Mouse (Mus musculus) kidney, embryonic 16.5 days (tissue): ENCODE measurements around the gene Ctnnbl1. TPM values are rescaled to one million over a fixed set of nuclear protein-coding genes. Genes with fewer than 3 reads are reported as not detected.

ENCODE experiments used
- ATAC-seq: fragments of 200-750 bp; cut with Nextera tagmentation; 2 replicates; pipeline ENCODE4 v1.8.0; 2017; ENCODE audit warnings: moderate TSS enrichment; ENCODE audit not compliant: low FRiP score, low TSS enrichment
- H3K27ac ChIP-seq: fragments of 300-500 bp; sonication (generic); 2 replicates; pipeline ENCODE4 v1.5.1; 2014; ENCODE audit warnings: low read length
- H3K27me3 ChIP-seq: fragments of 300-500 bp; sonication (generic); 2 replicates; pipeline ENCODE4 v1.6.1; 2014; ENCODE audit warnings: low read length, control low read depth, mixed read lengths; ENCODE audit not compliant: insufficient read depth
- H3K36me3 ChIP-seq: fragments of 300-500 bp; sonication (generic); 2 replicates; pipeline ENCODE4 v1.6.1; 2014; ENCODE audit warnings: low read length, control low read depth, mixed read lengths; ENCODE audit not compliant: insufficient read depth
- H3K4me1 ChIP-seq: fragments of 300-500 bp; sonication (generic); 2 replicates; pipeline ENCODE4 v1.6.1; 2014; ENCODE audit warnings: low read length, control low read depth, mixed read lengths; ENCODE audit not compliant: insufficient read depth
- H3K4me2 ChIP-seq: fragments of 300-500 bp; sonication (generic); replicated peaks from 2 replicates; pipeline ENCODE4 v1.6.1; 2014; ENCODE audit warnings: low read depth, low read length
- H3K4me3 ChIP-seq: fragments of 300-500 bp; sonication (generic); 2 replicates; pipeline ENCODE4 v1.5.1; 2014; ENCODE audit warnings: mild to moderate bottlenecking, low read length
- H3K9ac ChIP-seq: fragments of 300-500 bp; sonication (generic); replicated peaks from 2 replicates; pipeline ENCODE4 v1.6.1; 2014; ENCODE audit warnings: low read length
- H3K9me3 ChIP-seq: fragments of 300-500 bp; sonication (generic); 2 replicates; pipeline ENCODE4 v1.6.1; 2016; ENCODE audit warnings: low read length, control low read depth
- WGBS: fragments of 180-500 bp; shearing (Covaris S2); extraction: QIAGEN DNeasy Blood & Tissue Kit; methylation state at CpG from one replicate; pipeline ENCODE4 v1.1.7; 2014; 5-methylcytosine and 5-hydroxymethylcytosine counted together
- polyA plus RNA-seq: library from polyadenylated mRNA; unstranded; fragments of >200 nt; fragmentation: Nextera tagmentation; extraction: Ambion mirVana; gene quantifications from 2 replicates; pipeline ENCODE4 v1.2.1, GENCODE M21; 2015

Ctnnbl1 gene
- polyA plus RNA-seq, 1 experiment from 2014 or later, result 72.0 TPM

DNA sequence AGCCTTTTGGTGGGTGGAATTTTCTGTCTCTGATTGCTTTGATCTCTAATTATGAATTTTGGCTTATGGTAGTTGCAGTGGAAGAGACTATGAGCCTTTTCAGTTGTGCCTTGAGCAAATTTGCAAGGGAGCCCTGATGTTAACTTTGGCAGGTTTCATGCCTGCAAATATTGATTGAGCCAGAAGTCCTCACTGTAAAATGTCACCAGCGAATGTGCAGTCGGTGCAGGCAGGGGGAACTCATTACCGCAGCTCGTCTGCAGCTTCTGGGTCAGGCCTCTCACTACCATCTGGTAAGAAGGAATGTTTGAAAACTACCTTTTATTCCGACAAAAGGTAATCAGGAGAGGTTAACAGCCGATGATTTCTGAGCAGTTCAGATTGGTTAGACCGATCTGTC lies 29.4 kb downstream of the Ctnnbl1 start:
- Histone ChIP-seq H3K4me1 (peaks cover 18% of the 10 kb centered on the region), H3K27me3 (no peaks in the 10 kb centered on the region), H3K4me2 (no peak overlapping the region), H3K4me3 (no peak overlapping the region), H3K27ac (no peak overlapping the region), H3K9me3 (no peaks in the 10 kb centered on the region), H3K36me3 (no peaks in the 10 kb centered on the region), H3K9ac (no peak overlapping the region)
- ATAC-seq, result no peak
- WGBS, result 84% methylated on average over 7 of the region's 7 CpGs

GRCm38 (mm10) chr2:157768682-157769429 lies 31.7 kb downstream of the Ctnnbl1 start:
- Histone ChIP-seq H3K36me3 (no peaks in the 10 kb centered on the region), H3K9ac (no peak overlapping the region), H3K27ac (no peak overlapping the region), H3K4me1 (peaks cover 18% of the 10 kb centered on the region), H3K27me3 (no peaks in the 10 kb centered on the region), H3K4me3 (no peak overlapping the region), H3K9me3 (no peaks in the 10 kb centered on the region), H3K4me2 (no peak overlapping the region)
- WGBS, result 19% methylated on average over 10 of the region's 10 CpGs
- ATAC-seq, result no peak

GRCm38 (mm10) chr2:157770761-157771160 lies 33.6 kb downstream of the Ctnnbl1 start:
- H3K4me3 ChIP-seq, result no peak overlapping the region
- no peaks in the 10 kb centered on the region for H3K27me3 ChIP-seq
- ATAC-seq, result no peak
- H3K9me3 ChIP-seq, result no peaks in the 10 kb centered on the region
- 54% methylated on average over 3 of the region's 3 CpGs for WGBS
- H3K4me2 ChIP-seq, result no peak overlapping the region
- no peaks in the 10 kb centered on the region for H3K36me3 ChIP-seq
- H3K27ac ChIP-seq, result no peak overlapping the region
- H3K4me1 ChIP-seq, result peaks cover 18% of the 10 kb centered on the region
- H3K9ac ChIP-seq, result no peak overlapping the region

DNA sequence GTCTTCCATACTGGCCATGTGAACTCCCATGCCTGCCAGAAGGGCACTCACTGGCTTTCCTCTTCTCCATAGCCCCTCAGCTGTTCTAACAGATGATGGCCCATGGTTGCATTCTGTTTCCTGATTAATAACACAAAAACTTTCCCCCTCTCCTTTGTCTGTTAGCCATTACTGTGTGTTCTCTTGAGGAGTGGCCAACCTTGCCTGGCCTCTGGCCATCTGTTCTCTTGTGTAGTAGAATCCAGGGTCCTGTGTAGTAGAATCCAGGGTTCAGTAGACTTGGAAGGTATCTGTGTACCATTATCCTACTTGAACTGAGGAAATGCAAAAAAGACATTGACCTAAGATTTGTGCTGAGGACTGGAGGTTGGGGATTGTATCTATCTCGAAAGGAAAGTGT lies 36.5 kb downstream of the Ctnnbl1 start:
- Histone ChIP-seq H3K4me1 (peaks cover 12% of the 10 kb centered on the region), H3K9me3 (no peaks in the 10 kb centered on the region), H3K27me3 (no peaks in the 10 kb centered on the region), H3K36me3 (peaks cover 4% of the 10 kb centered on the region; the same call in 1 of the 2 replicates), H3K4me2 (no peak overlapping the region), H3K9ac (no peak overlapping the region), H3K27ac (no peak overlapping the region), H3K4me3 (no peak overlapping the region)
- ATAC-seq, result no peak
- 89% methylated on average over 1 of the region's 1 CpGs for WGBS

GRCm38 (mm10) chr2:157775957-157776356 lies 38.8 kb downstream of the Ctnnbl1 start:
- Histone ChIP-seq H3K27me3 (no peaks in the 10 kb centered on the region), H3K9ac (no peak overlapping the region), H3K9me3 (no peaks in the 10 kb centered on the region), H3K36me3 (peaks cover 10% of the 10 kb centered on the region; the same call in 1 of the 2 replicates), H3K4me1 (0 out of 2 replicates have a peak, but pooled peaks cover 2% of the 10 kb centered on the region), H3K4me3 (no peak overlapping the region), H3K4me2 (no peak overlapping the region), H3K27ac (no peak overlapping the region)
- WGBS, result 76% methylated on average over 2 of the region's 2 CpGs
- ATAC-seq, result no peak

DNA sequence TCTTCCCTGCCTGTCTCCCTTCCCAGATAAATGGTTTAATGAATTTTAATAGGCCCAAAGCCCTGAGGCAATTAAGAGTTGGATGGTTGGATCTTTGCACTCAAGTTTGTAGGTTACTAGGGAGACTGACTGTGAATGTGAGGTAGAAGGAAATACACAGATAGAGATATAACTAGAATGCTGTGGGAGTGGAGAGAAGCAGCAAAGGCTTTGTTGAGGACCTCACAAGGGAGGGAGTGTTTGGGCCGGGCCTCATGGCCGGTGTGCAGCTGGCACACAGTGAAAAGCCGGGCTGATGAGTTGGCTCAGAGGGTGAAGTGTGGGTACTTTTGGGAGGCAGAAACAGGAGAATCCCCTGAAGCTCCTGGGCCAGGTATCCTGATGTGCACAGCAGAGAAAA lies 43.8 kb downstream of the Ctnnbl1 start:
- Histone ChIP-seq H3K9ac (no peak overlapping the region), H3K27me3 (no peaks in the 10 kb centered on the region), H3K27ac (no peak overlapping the region), H3K9me3 (no peaks in the 10 kb centered on the region), H3K4me2 (no peak overlapping the region), H3K36me3 (peaks cover 14% of the 10 kb centered on the region; the same call in 1 of the 2 replicates), H3K4me3 (no peak overlapping the region), H3K4me1 (no peaks in the 10 kb centered on the region)
- WGBS, result 85% methylated on average over 3 of the region's 3 CpGs
- ATAC-seq, result no peak

DNA sequence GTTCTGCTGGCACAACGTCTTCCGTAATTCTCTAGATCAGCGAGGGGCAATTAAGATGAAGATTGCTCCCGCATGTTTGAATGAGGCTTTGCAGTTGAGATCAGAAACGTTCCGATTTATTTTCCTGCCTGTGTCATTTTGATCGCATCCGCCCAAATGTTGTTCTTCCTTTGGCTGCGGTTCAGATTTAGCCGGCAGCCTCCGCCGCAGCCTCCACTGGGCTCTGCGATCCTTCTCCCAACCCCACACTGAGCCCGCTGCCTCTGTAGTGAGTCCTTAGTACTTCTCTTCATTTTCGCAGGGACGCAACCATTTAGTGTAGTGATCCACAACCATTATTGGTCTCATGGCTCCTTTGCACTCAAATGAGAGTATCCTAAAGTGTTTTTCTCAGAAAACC lies 46.0 kb downstream of the Ctnnbl1 start:
- Histone ChIP-seq H3K4me2 (no peak overlapping the region), H3K9ac (no peak overlapping the region), H3K27me3 (no peaks in the 10 kb centered on the region), H3K9me3 (no peaks in the 10 kb centered on the region), H3K4me1 (0 out of 2 replicates have a peak, but pooled peaks cover 4% of the 10 kb centered on the region), H3K36me3 (peaks cover 14% of the 10 kb centered on the region; the same call in 1 of the 2 replicates), H3K27ac (no peak overlapping the region), H3K4me3 (no peak overlapping the region)
- ATAC-seq, result no peak
- 90% methylated on average over 16 of the region's 16 CpGs for WGBS

DNA sequence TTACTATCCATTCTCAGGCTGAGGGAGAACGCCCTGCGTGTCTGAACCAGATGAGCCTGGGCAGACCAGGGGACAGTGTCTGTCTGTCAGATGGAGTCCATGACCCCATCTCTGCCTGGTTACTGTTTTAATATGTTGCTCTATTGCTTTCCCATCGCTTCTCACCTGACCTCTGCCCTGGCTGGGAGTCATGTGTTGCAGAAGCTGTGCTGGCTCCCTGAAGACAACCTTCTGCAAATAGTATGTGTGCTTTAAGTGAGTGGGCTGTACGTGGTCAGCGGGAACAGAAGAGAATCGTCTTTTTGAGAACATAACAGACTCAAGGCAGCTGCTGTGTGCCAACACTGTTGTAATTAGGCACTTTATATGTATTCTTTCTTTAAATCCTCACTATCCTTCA lies 47.0 kb downstream of the Ctnnbl1 start:
- ATAC-seq, result no peak
- Histone ChIP-seq H3K4me3 (no peak overlapping the region), H3K9me3 (no peaks in the 10 kb centered on the region), H3K36me3 (peaks cover 9% of the 10 kb centered on the region; the same call in 1 of the 2 replicates), H3K4me2 (no peak overlapping the region), H3K4me1 (0 out of 2 replicates have a peak, but pooled peaks cover 4% of the 10 kb centered on the region), H3K27ac (no peak overlapping the region), H3K27me3 (no peaks in the 10 kb centered on the region), H3K9ac (no peak overlapping the region)
- WGBS, result 71% methylated on average over 6 of the region's 6 CpGs

GRCm38 (mm10) chr2:157784647-157785046 lies 47.4 kb downstream of the Ctnnbl1 start:
- WGBS, result 66% methylated on average over 2 of the region's 2 CpGs
- Histone ChIP-seq H3K36me3 (peaks cover 7% of the 10 kb centered on the region; the same call in 1 of the 2 replicates), H3K9me3 (no peaks in the 10 kb centered on the region), H3K4me2 (no peak overlapping the region), H3K9ac (no peak overlapping the region), H3K4me1 (0 out of 2 replicates have a peak, but pooled peaks cover 4% of the 10 kb centered on the region), H3K4me3 (no peak overlapping the region), H3K27me3 (no peaks in the 10 kb centered on the region), H3K27ac (no peak overlapping the region)
- no peak for ATAC-seq

- H3K27me3 ChIP-seq, result no peaks in the 10 kb centered on the region
- no peak overlapping the region for H3K27ac ChIP-seq
These were observed 52.0 kb downstream of the Ctnnbl1 start for GRCm38 (mm10) chr2:157789226-157789625.

More at GRCm38 (mm10) chr2:157789226-157789625, 52.0 kb downstream of the Ctnnbl1 start:
- no peak overlapping the region for H3K4me2 ChIP-seq
- no peaks in the 10 kb centered on the region for H3K9me3 ChIP-seq
- no peak overlapping the region for H3K9ac ChIP-seq
- WGBS, result 70% methylated on average over 7 of the region's 7 CpGs
- H3K36me3 ChIP-seq, result no peaks in the 10 kb centered on the region
- ATAC-seq, result no peak
- no peak overlapping the region for H3K4me3 ChIP-seq
- H3K4me1 ChIP-seq, result peaks cover 8% of the 10 kb centered on the region
